Mouse (Mus musculus): ENCODE data around the gene Il1r1. TPM values are rescaled to one million over a fixed set of nuclear protein-coding genes. Genes with fewer than 3 reads are reported as not detected.

Gene Il1r1
- total RNA-seq, 2 experiments from 2014 or later = 3.3 to 3.5 TPM

DNA sequence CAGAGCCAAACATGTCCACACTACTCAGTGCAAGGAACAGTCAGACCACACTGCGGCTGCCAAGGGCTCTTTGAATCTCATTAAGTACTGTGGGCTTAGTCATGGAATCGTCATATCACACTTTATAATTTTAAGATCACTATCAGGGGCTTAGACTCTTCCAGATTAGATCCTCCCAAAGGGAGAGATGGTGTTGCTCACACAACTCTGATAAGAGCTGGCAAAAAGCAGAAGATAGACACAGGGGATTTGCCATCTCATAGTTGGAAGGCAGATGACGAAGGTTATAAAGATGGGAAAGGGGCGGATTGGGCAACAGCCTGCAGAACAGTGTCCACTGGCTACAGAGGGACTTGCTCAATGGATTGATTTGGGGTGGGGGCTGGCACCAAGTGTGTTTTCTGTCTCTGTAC lies 130.6 kb downstream of the Il1r1 start:
- intact Hi-C loops (cut with DNase I; ENCODE audit: low total_unique reads) = no loop called here
- DNase-seq = no peak

DNA sequence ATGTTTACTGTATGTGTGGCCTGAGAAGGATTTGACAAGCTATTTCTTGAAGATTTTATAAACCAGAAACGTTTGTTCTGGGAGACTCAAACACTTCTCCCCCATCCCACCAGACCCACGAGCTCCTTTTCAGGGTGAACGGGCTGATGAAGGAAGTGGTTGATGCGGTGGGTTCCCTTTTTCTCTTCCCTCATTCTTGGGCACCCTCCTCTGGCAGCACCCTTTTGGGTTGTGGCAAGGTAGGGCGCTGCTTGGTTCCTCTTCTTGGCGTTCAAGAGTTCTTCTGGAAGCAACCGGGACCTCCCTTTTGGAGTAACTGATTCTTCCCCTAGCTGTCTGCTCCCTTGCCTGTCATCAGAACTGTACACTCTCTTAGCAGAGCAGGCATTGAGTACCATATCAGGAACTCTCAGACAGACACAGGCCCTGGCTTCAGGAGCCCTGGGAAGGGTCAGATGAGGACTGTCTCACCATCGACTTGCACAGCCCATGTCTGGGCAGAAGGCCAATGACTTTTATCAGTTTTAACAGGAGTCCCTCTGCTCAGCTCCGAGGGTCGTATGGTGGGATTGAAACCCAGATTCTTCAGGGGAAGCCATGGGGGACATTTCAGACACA lies 131.1 kb downstream of the Il1r1 start:
- intact Hi-C loops (cut with DNase I; ENCODE audit: low total_unique reads) = no loop called here
- no peak for DNase-seq

DNA sequence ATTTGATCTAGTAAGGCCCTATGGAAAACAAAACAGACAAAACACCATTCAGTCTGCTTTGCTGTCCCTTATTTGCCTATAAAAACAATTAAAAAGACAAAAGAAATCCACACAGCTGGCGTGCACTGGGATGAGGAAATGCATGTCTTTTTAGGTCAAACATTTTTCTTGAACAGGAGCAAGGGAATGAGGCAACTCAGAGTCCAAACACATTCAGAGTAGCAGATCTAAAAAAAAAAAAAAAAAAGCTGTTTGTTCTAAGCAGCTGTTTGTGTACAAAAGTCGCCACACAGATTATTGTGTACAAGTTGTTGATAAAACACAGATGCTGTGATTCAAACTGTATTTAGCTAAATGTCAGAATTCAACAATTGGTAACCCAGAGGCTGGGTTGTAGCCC lies 133.0 kb downstream of the Il1r1 start:
- intact Hi-C loops (cut with DNase I; ENCODE audit: low total_unique reads) = no loop called here

DNA sequence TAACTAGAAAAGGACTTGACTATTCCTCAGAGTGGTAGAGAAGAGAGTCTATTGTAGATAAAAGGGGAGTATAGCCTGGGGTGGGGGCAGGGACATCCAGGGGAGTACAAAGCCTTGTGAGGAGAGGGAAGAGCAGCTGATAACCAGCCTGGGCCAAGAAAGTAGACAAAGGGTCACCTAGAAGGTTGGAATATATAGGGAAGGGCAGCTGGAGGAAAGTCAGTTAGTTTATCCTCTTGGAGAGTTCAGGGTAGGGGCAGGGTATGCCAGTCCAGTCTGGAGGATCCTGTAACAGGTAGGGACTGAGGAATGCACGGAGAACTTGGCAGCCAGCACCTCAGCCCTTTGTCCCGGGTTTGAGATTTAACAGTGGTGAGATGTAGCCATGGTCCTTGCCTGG lies 133.5 kb downstream of the Il1r1 start:
- DNase-seq = no peak
- intact Hi-C loops (cut with DNase I; ENCODE audit: low total_unique reads) = no loop called here

More for the DNA sequence above, 133.0 kb downstream of the Il1r1 start:
- DNase-seq = no peak

DNA sequence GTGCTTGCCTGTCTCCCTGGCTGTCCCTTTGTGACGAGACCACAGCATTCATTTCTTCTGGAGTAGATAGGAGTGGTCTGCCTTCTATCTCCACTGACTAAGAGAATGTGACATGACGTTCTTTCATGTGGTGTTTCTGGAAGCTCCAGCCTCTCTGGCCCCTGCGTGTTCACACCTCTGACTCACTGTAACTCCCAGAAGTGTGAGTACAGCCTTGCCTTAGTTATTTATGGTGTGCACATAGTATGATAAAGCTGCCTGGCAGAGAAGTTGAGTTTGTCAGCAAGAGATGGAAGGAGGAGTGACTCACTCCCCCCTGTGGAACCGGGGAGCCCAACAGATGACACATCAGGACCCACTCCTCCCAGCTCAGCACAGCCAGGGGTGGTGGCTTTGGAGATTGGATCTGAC lies 133.9 kb downstream of the Il1r1 start:
- DNase-seq = peak; percentile 40
- intact Hi-C loops (cut with DNase I; ENCODE audit: low total_unique reads) = no loop called here

DNA sequence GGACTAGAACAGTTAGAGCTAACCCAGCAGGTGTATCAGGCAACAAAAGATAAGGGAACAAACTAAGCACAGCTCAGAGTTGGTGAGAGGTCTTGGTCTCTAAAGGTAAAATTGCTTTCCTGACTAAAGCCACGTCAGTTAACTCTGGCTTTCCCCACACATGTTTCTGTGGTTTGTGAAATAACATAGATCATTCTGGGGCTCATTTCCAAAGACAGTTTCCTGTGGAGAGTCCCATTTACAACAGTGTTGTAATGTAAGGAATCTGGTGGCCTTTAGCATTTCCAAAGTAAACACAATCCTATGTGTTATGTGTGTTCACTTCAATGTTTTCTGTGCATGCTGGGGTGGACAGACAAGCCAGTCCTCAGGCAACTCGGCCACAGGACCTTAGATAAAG lies 134.9 kb downstream of the Il1r1 start:
- DNase-seq = no peak
- intact Hi-C loops (cut with DNase I; ENCODE audit: low total_unique reads) = no loop called here

DNA sequence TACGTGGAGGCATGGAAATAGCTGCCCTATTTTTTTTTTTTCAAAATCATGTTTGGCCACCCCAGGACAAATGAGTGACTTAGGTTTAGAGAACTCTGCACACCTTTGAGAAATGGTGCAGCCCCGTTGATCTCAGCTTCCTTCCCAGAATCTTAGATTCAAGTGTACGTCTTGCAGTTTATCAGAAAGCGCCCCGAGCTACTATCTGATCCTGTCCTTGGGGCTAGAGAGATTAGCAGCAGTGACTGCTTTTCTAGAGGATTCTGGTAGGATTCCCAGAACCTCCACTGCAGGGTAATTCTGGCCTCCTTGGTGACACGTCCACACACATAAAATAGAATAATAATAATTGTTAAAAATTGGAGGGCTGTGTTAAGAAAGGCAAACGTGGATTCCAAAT lies 136.1 kb downstream of the Il1r1 start:
- intact Hi-C loops (cut with DNase I; ENCODE audit: low total_unique reads) = no loop called here
- DNase-seq = no peak

DNA sequence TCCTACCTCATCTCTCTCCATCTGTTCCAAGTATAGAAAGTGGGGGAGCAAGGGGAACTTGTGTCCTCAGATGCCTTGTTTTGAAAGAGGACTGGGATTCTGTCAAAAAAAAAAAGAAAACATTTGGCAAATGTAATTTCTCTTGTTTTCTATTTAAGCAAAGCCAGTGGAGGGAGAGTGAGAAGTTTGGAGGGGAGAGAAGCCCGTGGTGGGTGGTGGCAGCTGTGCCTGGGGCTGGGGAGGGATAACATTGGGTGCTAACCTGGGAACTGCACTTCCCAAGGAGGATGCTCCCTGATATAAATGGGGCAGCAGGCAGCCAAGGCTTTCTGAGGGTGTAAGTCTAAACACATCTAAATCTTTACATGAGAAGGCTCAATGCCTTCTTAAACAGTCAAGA lies 136.7 kb downstream of the Il1r1 start:
- intact Hi-C loops (cut with DNase I; ENCODE audit: low total_unique reads) = no loop called here

DNA sequence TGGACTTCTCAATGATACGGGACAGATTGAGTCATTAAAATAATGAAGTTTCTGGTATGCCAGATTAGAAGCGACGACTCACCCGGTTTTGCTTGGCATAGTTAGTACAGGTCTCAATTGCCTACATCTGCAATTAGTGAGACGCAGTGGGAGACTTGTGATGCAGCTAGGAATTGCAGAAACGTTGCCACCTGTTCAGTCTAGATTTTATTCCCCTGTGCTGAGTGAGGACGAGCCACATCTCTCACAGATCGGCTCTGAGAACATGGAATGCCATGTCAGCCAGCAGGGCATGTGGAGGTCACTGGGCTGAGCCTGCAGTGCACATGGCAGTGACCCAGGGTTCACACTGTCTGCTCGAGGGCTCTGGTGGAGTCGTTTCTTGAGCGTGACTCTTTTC lies 137.9 kb downstream of the Il1r1 start:
- intact Hi-C loops (cut with DNase I; ENCODE audit: low total_unique reads) = no loop called here

More for the DNA sequence above, 136.7 kb downstream of the Il1r1 start:
- DNase-seq = no peak

More for the DNA sequence above, 137.9 kb downstream of the Il1r1 start:
- no peak for DNase-seq

Other genes with a start within 250 kb of the Il1r1 start
- gene Il1r2, start 151.0 kb upstream of the Il1r1 start, total RNA-seq (2021) = under 1 TPM; 0.14 to 0.27 TPM
- 1 to 10 TPM; 3.0 to 3.4 TPM for gene Il1rl2, start 99.5 kb downstream of the Il1r1 start, total RNA-seq (2021)
- gene Il1rl1, start 204.5 kb downstream of the Il1r1 start, total RNA-seq (2021) = 1 to 10 TPM; 1.0 to 1.2 TPM
- gene Il18r1, start 240.5 kb downstream of the Il1r1 start, total RNA-seq (2021) = not detected

Data from gastrocnemius, postnatal 14 days (tissue).